ENCODE assay signal across 25 mouse cellular contexts in genomic region chr4:23173811-23174210, GRCm38 (mm10).
DNase-seq lines count a peak whose midpoint lies in the region; ATAC-seq lines count a peak whose summit lies in the region.
"Had no signal": no experiment of that assay in that cellular context is flagged by ENCODE, and none has a peak within 500 bp of the region (broad histone marks: within the 10 kb centered on the region; RNA-seq: fewer than 3 reads in every experiment).

No protein-coding gene starts in this region.

- no peak overlapping the region for H3K27ac ChIP-seq in hindbrain, embryonic 14.5 days
- H3K27ac ChIP-seq in hindbrain, embryonic 12.5 days: no peak overlapping the region
- no peak overlapping the region for H3K27ac ChIP-seq in forebrain, embryonic 13.5 days
- H3K27ac ChIP-seq in forebrain, embryonic 14.5 days (ENCODE audit: low read depth, low read length): no peak overlapping the region
- H3K27ac ChIP-seq: embryonic facial prominence, embryonic 10.5 days; embryonic facial prominence, embryonic 13.5 days; heart, embryonic 15.5 days; hindbrain, embryonic 10.5 days; hindbrain, embryonic 15.5 days had no signal

- H3K4me1 ChIP-seq in hindbrain, embryonic 14.5 days (replicated peaks; ENCODE audit: control insufficient read depth, insufficient read depth, low read length): no peaks in the 10 kb centered on the region
- H3K4me1 ChIP-seq in hindbrain, embryonic 12.5 days: no peaks in the 10 kb centered on the region
- H3K4me1 ChIP-seq in forebrain, embryonic 13.5 days: peaks cover 7% of the 10 kb centered on the region
- peaks cover 3% of the 10 kb centered on the region; the same call in 1 of the 2 replicates for H3K4me1 ChIP-seq in forebrain, embryonic 14.5 days (ENCODE audit: control insufficient read depth, insufficient read depth, low read length)
- H3K4me1 ChIP-seq: embryonic facial prominence, embryonic 10.5 days; embryonic facial prominence, embryonic 13.5 days; heart, embryonic 12.5 days; heart, embryonic 15.5 days; hindbrain, embryonic 10.5 days; hindbrain, embryonic 15.5 days had no signal

- no peaks in the 10 kb centered on the region for H3K9me3 ChIP-seq in hindbrain, embryonic 14.5 days (ENCODE audit: control insufficient read depth, low read length)
- H3K9me3 ChIP-seq in hindbrain, embryonic 12.5 days (replicated peaks): no peaks in the 10 kb centered on the region
- no peaks in the 10 kb centered on the region for H3K9me3 ChIP-seq in forebrain, embryonic 13.5 days (replicated peaks)
- H3K9me3 ChIP-seq in forebrain, embryonic 14.5 days (replicated peaks; ENCODE audit: control insufficient read depth, low read length): no peaks in the 10 kb centered on the region
- H3K9me3 ChIP-seq: embryonic facial prominence, embryonic 10.5 days; embryonic facial prominence, embryonic 13.5 days; heart, embryonic 12.5 days; heart, embryonic 15.5 days; hindbrain, embryonic 10.5 days; hindbrain, embryonic 15.5 days had no signal

- 58% methylated on average over 1 of the region's 1 CpGs for WGBS in hindbrain, embryonic 14.5 days
- WGBS in hindbrain, embryonic 12.5 days: 74% methylated on average over 1 of the region's 1 CpGs
- WGBS in forebrain, embryonic 13.5 days: 19% methylated on average over 1 of the region's 1 CpGs
- WGBS in forebrain, embryonic 14.5 days: 4% methylated on average over 1 of the region's 1 CpGs

- no peak overlapping the region for H3K9ac ChIP-seq in hindbrain, embryonic 14.5 days
- H3K9ac ChIP-seq in hindbrain, embryonic 12.5 days: no peak overlapping the region
- no peak overlapping the region for H3K9ac ChIP-seq in forebrain, embryonic 13.5 days
- H3K9ac ChIP-seq in forebrain, embryonic 14.5 days (ENCODE audit: low read length): no peak overlapping the region
- H3K9ac ChIP-seq: embryonic facial prominence, embryonic 13.5 days; heart, embryonic 12.5 days; heart, embryonic 15.5 days; hindbrain, embryonic 15.5 days had no signal

- no peaks in the 10 kb centered on the region for H3K36me3 ChIP-seq in hindbrain, embryonic 14.5 days (replicated peaks; ENCODE audit: control insufficient read depth, insufficient read depth)
- no peaks in the 10 kb centered on the region for H3K36me3 ChIP-seq in hindbrain, embryonic 12.5 days
- no peaks in the 10 kb centered on the region for H3K36me3 ChIP-seq in forebrain, embryonic 13.5 days (ENCODE audit: poor library complexity, severe bottlenecking)
- no peaks in the 10 kb centered on the region for H3K36me3 ChIP-seq in forebrain, embryonic 14.5 days (ENCODE audit: control insufficient read depth, insufficient read depth, low read length)
- H3K36me3 ChIP-seq: embryonic facial prominence, embryonic 10.5 days; embryonic facial prominence, embryonic 13.5 days; heart, embryonic 12.5 days; heart, embryonic 15.5 days; hindbrain, embryonic 10.5 days; hindbrain, embryonic 15.5 days had no signal

- ATAC-seq in hindbrain, embryonic 14.5 days (ENCODE audit: low FRiP score): no peak
- ATAC-seq in hindbrain, embryonic 12.5 days (ENCODE audit: low FRiP score): no peak
- ATAC-seq in forebrain, embryonic 13.5 days: peak; percentile 46
- ATAC-seq in forebrain, embryonic 14.5 days: peak; percentile 58
- ATAC-seq: activated CD4-positive, CD25-positive, alpha-beta regulatory T cell, adult 4 months; intestine, postnatal 0 days had no signal

- DNase-seq in hindbrain, embryonic 14.5 days (ENCODE audit: low spot score): peak; percentile 25
- DNase-seq in forebrain, embryonic 14.5 days (ENCODE audit: low spot score): peak; percentile 66
- DNase-seq in B cell, adult 2 months: no peak
- DNase-seq in retina, embryonic 14.5 days (ENCODE audit: low spot score): no peak
- DNase-seq: adrenal gland, adult 8-10 months; adrenal gland, postnatal 25 days; cerebellum, adult 11-12 months; cerebellum, adult 8-10 months; cerebellum, postnatal 10 days; cerebellum, postnatal 36 days; gastrocnemius, postnatal 25 days; heart, adult 18-20 months; heart, postnatal 10 days; heart, postnatal 36 days had no signal

- no peaks in the 10 kb centered on the region for H3K27me3 ChIP-seq in hindbrain, embryonic 14.5 days (ENCODE audit: control insufficient read depth, insufficient read depth, low read length)
- H3K27me3 ChIP-seq in hindbrain, embryonic 12.5 days: no peaks in the 10 kb centered on the region
- 0 out of 2 replicates have a peak, but pooled peaks cover 3% of the 10 kb centered on the region for H3K27me3 ChIP-seq in forebrain, embryonic 13.5 days
- H3K27me3 ChIP-seq in forebrain, embryonic 14.5 days (replicated peaks; ENCODE audit: control insufficient read depth, insufficient read depth, low read length): no peaks in the 10 kb centered on the region
- H3K27me3 ChIP-seq: embryonic facial prominence, embryonic 13.5 days; heart, embryonic 12.5 days; heart, embryonic 15.5 days; hindbrain, embryonic 15.5 days had no signal

- no peak overlapping the region for H3K4me2 ChIP-seq in hindbrain, embryonic 14.5 days (replicated peaks)
- no peak overlapping the region for H3K4me2 ChIP-seq in hindbrain, embryonic 12.5 days (replicated peaks)
- H3K4me2 ChIP-seq in forebrain, embryonic 13.5 days: no peak overlapping the region
- no peak overlapping the region for H3K4me2 ChIP-seq in forebrain, embryonic 14.5 days (ENCODE audit: low read length)
- H3K4me2 ChIP-seq: embryonic facial prominence, embryonic 13.5 days; heart, embryonic 12.5 days; heart, embryonic 15.5 days; hindbrain, embryonic 15.5 days had no signal

- no peak overlapping the region for H3K4me3 ChIP-seq in hindbrain, embryonic 14.5 days (replicated peaks; ENCODE audit: low read length)
- H3K4me3 ChIP-seq in hindbrain, embryonic 12.5 days: no peak overlapping the region
- H3K4me3 ChIP-seq in forebrain, embryonic 13.5 days: no peak overlapping the region
- no peak overlapping the region for H3K4me3 ChIP-seq in forebrain, embryonic 14.5 days (ENCODE audit: low read depth, low read length)
- H3K4me3 ChIP-seq: embryonic facial prominence, embryonic 10.5 days; embryonic facial prominence, embryonic 13.5 days; erythroblast, embryonic 14.5 days; heart, embryonic 12.5 days; heart, embryonic 15.5 days; hindbrain, embryonic 10.5 days; hindbrain, embryonic 15.5 days had no signal

Comparison
In these comparisons a context has a peak if more than half of its experiments do, and no peak if none do; other contexts are left out.
1. ATAC-seq: peak in forebrain, embryonic 13.5 days (single experiment) and forebrain, embryonic 14.5 days (single experiment); none in hindbrain, embryonic 14.5 days (single experiment) and hindbrain, embryonic 12.5 days (single experiment).
2. DNase-seq: peak in hindbrain, embryonic 14.5 days (single experiment) and forebrain, embryonic 14.5 days (single experiment); none in B cell, adult 2 months (0 of 2) and retina, embryonic 14.5 days (single experiment).